Comparison of ENCODE assay signal across 20 mouse cellular contexts in the genomic region with DNA sequence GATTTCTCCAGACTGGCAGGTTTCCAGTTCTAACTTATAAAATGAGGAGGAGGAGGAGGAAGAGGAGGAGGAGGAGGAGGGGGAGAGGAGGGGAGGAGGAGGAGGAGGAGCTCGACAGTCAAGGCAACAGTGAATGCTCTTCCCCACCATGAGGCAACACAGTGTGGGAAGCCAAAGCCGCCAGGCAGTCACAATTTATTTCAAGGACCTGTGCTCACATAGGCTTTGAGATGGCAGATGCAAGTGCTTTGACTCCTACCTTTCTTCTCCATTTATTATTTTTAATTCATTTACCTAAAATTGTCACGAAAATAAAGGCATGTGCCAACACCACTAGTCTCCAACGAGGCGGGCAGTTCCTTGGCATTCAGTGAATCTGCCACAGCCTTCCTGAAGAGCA.
A peak's percentile ranks its signal among the peaks of the same experiment; 100 is the strongest.
DNase-seq lines count a peak whose midpoint lies in the region; ATAC-seq and TF ChIP-seq lines count a peak whose summit lies in the region.
"Had no signal": no experiment of that assay in that cellular context is flagged by ENCODE, and none has a peak within 500 bp of the region (broad histone marks: within the 10 kb centered on the region; RNA-seq: fewer than 3 reads in every experiment).

No protein-coding gene starts in this region.

- peaks cover 50% of the 10 kb centered on the region for H3K4me1 ChIP-seq in heart, adult 2 months (ENCODE audit: control insufficient read depth, insufficient read depth, low read length)
- H3K4me1 ChIP-seq in kidney, embryonic 14.5 days (ENCODE audit: control insufficient read depth, insufficient read depth, low read length) = peaks cover 32% of the 10 kb centered on the region

- no peak for TF ChIP-seq CTCF in heart, adult 2 months (IDR thresholded peaks at IDR 0.05)
- no peak for TF ChIP-seq CTCF in left cerebral cortex, adult 2 months (IDR thresholded peaks at IDR 0.05)

- H3K9ac ChIP-seq in heart, adult 2 months (ENCODE audit: low read depth, low read length) = no peak overlapping the region
- no peak overlapping the region for H3K9ac ChIP-seq in kidney, embryonic 14.5 days (ENCODE audit: low read depth, low read length)
- H3K9ac ChIP-seq: embryonic facial prominence, embryonic 15.5 days; hindbrain, embryonic 13.5 days had no signal

- TF ChIP-seq EP300 in heart, adult 2 months (IDR thresholded peaks at IDR 0.05; ENCODE audit: insufficient read depth, low read depth, low read length) = no peak

- no peaks in the 10 kb centered on the region for H3K9me3 ChIP-seq in kidney, embryonic 14.5 days (ENCODE audit: control insufficient read depth, low read length)
- H3K9me3 ChIP-seq: embryonic facial prominence, embryonic 15.5 days; forebrain, embryonic 10.5 days; hindbrain, embryonic 13.5 days had no signal

- H3K79me2 ChIP-seq in heart, adult 2 months (replicated peaks; ENCODE audit: control insufficient read depth, insufficient read depth, low read length) = peaks cover 15% of the 10 kb centered on the region

- no peak overlapping the region for H3K4me2 ChIP-seq in kidney, embryonic 14.5 days (replicated peaks; ENCODE audit: low read depth, low read length)
- H3K4me2 ChIP-seq: embryonic facial prominence, embryonic 15.5 days; hindbrain, embryonic 13.5 days had no signal

- 33% methylated on average over 5 of the region's 5 CpGs for WGBS in heart, adult 2 months
- 78% methylated on average over 5 of the region's 5 CpGs for WGBS in kidney, embryonic 14.5 days

- intact Hi-C loops in heart, adult 2 months (cut with DNase I) = no loop called here
- intact Hi-C loops in left cerebral cortex, adult 2 months (cut with DNase I) = no loop called here

- no peak overlapping the region for H3K4me3 ChIP-seq in heart, adult 2 months
- H3K4me3 ChIP-seq in left cerebral cortex, adult 2 months = no peak overlapping the region
- H3K4me3 ChIP-seq in kidney, embryonic 14.5 days (ENCODE audit: low read length) = no peak overlapping the region
- H3K4me3 ChIP-seq: embryonic facial prominence, embryonic 15.5 days; erythroblast, embryonic 14.5 days; forebrain, embryonic 10.5 days; hindbrain, embryonic 13.5 days had no signal

- DNase-seq in adrenal gland, postnatal 14 days = peak; percentile 47
- no peak for DNase-seq in adrenal gland, postnatal 25 days
- DNase-seq in heart, adult 2 months = peak in 1 of 2 experiments; percentile 26
- DNase-seq in heart, adult 9 months (ENCODE audit: low spot score in 2 of 2) = no peak
- no peak for DNase-seq in left cerebral cortex, adult 2 months (ENCODE audit: extremely low spot score in 1 of 2, low spot score in 2 of 2)
- no peak for DNase-seq in left cerebral cortex, adult 9 months (ENCODE audit: low spot score in 2 of 2)
- DNase-seq: cerebellum, adult 2 months; cerebellum, postnatal 10 days; embryo, embryonic 11 days; gastrocnemius, postnatal 25 days; heart, postnatal 10 days; kidney, adult 2 months had no signal

- peaks cover 37% of the 10 kb centered on the region for H3K36me3 ChIP-seq in heart, adult 2 months (ENCODE audit: control insufficient read depth, insufficient read depth, low read length)
- no peaks in the 10 kb centered on the region for H3K36me3 ChIP-seq in kidney, embryonic 14.5 days (ENCODE audit: control insufficient read depth, insufficient read depth, low read length)
- H3K36me3 ChIP-seq: embryonic facial prominence, embryonic 15.5 days; forebrain, embryonic 10.5 days; hindbrain, embryonic 13.5 days had no signal

- TF ChIP-seq POLR2A in heart, adult 2 months (IDR thresholded peaks at IDR 0.05; ENCODE audit: insufficient read depth, low read depth, low read length) = no peak

- peak overlapping the region; percentile 13; the same call in 1 of the 2 replicates for H3K27ac ChIP-seq in heart, adult 2 months
- H3K27ac ChIP-seq in left cerebral cortex, adult 2 months = peak overlapping the region; percentile 38; the same call in 1 of the 2 replicates
- H3K27ac ChIP-seq in kidney, embryonic 14.5 days (ENCODE audit: low read depth, low read length) = no peak overlapping the region
- H3K27ac ChIP-seq: forebrain, embryonic 10.5 days; hindbrain, embryonic 13.5 days; hindbrain, postnatal 0 days had no signal

- no peaks in the 10 kb centered on the region for H3K27me3 ChIP-seq in heart, adult 2 months (ENCODE audit: control insufficient read depth, insufficient read depth, low read length)
- H3K27me3 ChIP-seq in kidney, embryonic 14.5 days (ENCODE audit: control insufficient read depth, insufficient read depth, low read length) = no peaks in the 10 kb centered on the region
- H3K27me3 ChIP-seq: embryonic facial prominence, embryonic 15.5 days; hindbrain, embryonic 13.5 days had no signal

- 0 out of 2 replicates have a peak, but pooled peaks have one; percentile 27 for ATAC-seq in megakaryocyte progenitor cell, adult 5-6 weeks (replicated peaks; ENCODE audit: poor library complexity)
- ATAC-seq in kidney, embryonic 14.5 days (ENCODE audit: low FRiP score, low TSS enrichment) = no peak
- ATAC-seq: forebrain, embryonic 16.5 days; hindbrain, postnatal 0 days had no signal
